ENCODE assay signal across 10 mouse cellular contexts in genomic region chr7:82923220-82924071, GRCm38 (mm10). TPM values are rescaled to one million over a fixed set of nuclear protein-coding genes. Genes with fewer than 3 reads are reported as not detected.
DNase-seq lines count a peak whose midpoint lies in the region; ATAC-seq lines count a peak whose summit lies in the region.
"Had no signal": no experiment of that assay in that cellular context is flagged by ENCODE, and none has a peak within 500 bp of the region (broad histone marks: within the 10 kb centered on the region; RNA-seq: fewer than 3 reads in every experiment).

No protein-coding gene starts in this region.

- 37% methylated on average over 11 of the region's 11 CpGs for WGBS in embryonic facial prominence, embryonic 15.5 days

- intact Hi-C loops in left cerebral cortex, postnatal 4 days (cut with DNase I): loop anchor here (5.0 kb wide), 1 partner anchor 46 kb away; no protein-coding TSS in a partner anchor

- H3K4me3 ChIP-seq in embryonic facial prominence, embryonic 15.5 days (replicated peaks): no peak overlapping the region
- H3K4me3 ChIP-seq: stomach, embryonic 15.5 days had no signal

- peak overlapping the region; percentile 78 for H3K27ac ChIP-seq in embryonic facial prominence, embryonic 15.5 days (replicated peaks)
- H3K27ac ChIP-seq: stomach, embryonic 15.5 days had no signal

- peak; percentile 77 for DNase-seq in left cerebral cortex, adult 11 months (ENCODE audit: low spot score)
- no peak for DNase-seq in left cerebral cortex, postnatal 4 days
- DNase-seq in layer of hippocampus, adult 9-10 months (ENCODE audit: low spot score): peak; percentile 72
- DNase-seq in right cerebral cortex, adult 2 months (ENCODE audit: low spot score in 2 of 2): peak; percentile 82 to 85
- DNase-seq in thymus, postnatal 10 days (ENCODE audit: low spot score in 2 of 2): no peak
- no peak for DNase-seq in Muller cell, postnatal 12 days (ENCODE audit: inconsistent ontology term)
- DNase-seq in thymus, postnatal 4 days: no peak

- ATAC-seq in embryonic facial prominence, embryonic 15.5 days (ENCODE audit: insufficient number of reproducible peaks, low FRiP score, low TSS enrichment, low read depth): peak; percentile 63; the same call in 1 of the 2 replicates
- ATAC-seq: Patski had no signal

- H3K9me3 ChIP-seq in embryonic facial prominence, embryonic 15.5 days (replicated peaks): no peaks in the 10 kb centered on the region
- H3K9me3 ChIP-seq: stomach, embryonic 15.5 days had no signal

- H3K4me2 ChIP-seq in embryonic facial prominence, embryonic 15.5 days (replicated peaks): no peak overlapping the region
- H3K4me2 ChIP-seq: stomach, embryonic 15.5 days had no signal

- H3K9ac ChIP-seq in embryonic facial prominence, embryonic 15.5 days: no peak overlapping the region
- H3K9ac ChIP-seq: stomach, embryonic 15.5 days had no signal

- H3K36me3 ChIP-seq in embryonic facial prominence, embryonic 15.5 days: no peaks in the 10 kb centered on the region
- H3K36me3 ChIP-seq: stomach, embryonic 15.5 days had no signal

- no peaks in the 10 kb centered on the region for H3K27me3 ChIP-seq in embryonic facial prominence, embryonic 15.5 days
- H3K27me3 ChIP-seq: Patski; stomach, embryonic 15.5 days had no signal

- H3K4me1 ChIP-seq in embryonic facial prominence, embryonic 15.5 days: no peaks in the 10 kb centered on the region
- H3K4me1 ChIP-seq: stomach, embryonic 15.5 days had no signal

RNA-seq across cellular contexts. Expression of gene Mex3b, which starts 56.3 kb away (rescaled TPM):
- total RNA-seq in left cerebral cortex, postnatal 4 days (2021): 10 to 100 TPM; 73.8 to 79.0 TPM
- 16.9 and 17.2 TPM in 2 replicates for polyA plus RNA-seq in embryonic facial prominence, embryonic 15.5 days (2015; fragmentation: Nextera tagmentation; extraction: Ambion mirVana)

Comparison
In these comparisons a context has a peak if more than half of its experiments do, and no peak if none do; other contexts are left out.
1. DNase-seq: peak in left cerebral cortex, adult 11 months (single experiment), layer of hippocampus, adult 9-10 months (single experiment) and right cerebral cortex, adult 2 months (2 of 2); none in left cerebral cortex, postnatal 4 days (single experiment), thymus, postnatal 10 days (0 of 2), Muller cell, postnatal 12 days (single experiment) and thymus, postnatal 4 days (single experiment).